Mouse (Mus musculus) thymus, postnatal 4 days (tissue): ENCODE measurements around the gene Ghitm.
"Not testable (repeated sequence)": the region's sequence is repeated elsewhere in the genome, so short reads cannot be mapped to it uniquely, and the experiment has no call there.

Experiments
- DNase-seq: peaks from one replicate; pipeline ENCODE4 v3.0.0; 2021

The Ghitm gene

GRCm38 (mm10) chr14:37135127-37135593 is at the start of gene Ghitm:
Ghitm (minus strand) TSS chr14:37135272.
- peak; percentile 96 for DNase-seq

GRCm38 (mm10) chr14:37184871-37185270 is 49.8 kb upstream of the Ghitm start:
- DNase-seq = no peak

- no peak for DNase-seq
Measured at GRCm38 (mm10) chr14:37174484-37174883, 39.4 kb upstream of the Ghitm start.

- peak; percentile 7 for DNase-seq
Measured at GRCm38 (mm10) chr14:37165266-37165926, 30.3 kb upstream of the Ghitm start.

- DNase-seq = no peak
Measured at GRCm38 (mm10) chr14:37164392-37165032, 29.4 kb upstream of the Ghitm start.

- no peak for DNase-seq
Measured at GRCm38 (mm10) chr14:37163277-37163956, 28.3 kb upstream of the Ghitm start.

GRCm38 (mm10) chr14:37154391-37154790 is 19.3 kb upstream of the Ghitm start:
- no peak for DNase-seq

GRCm38 (mm10) chr14:37139051-37139710 is 4.1 kb upstream of the Ghitm start:
- no peak for DNase-seq

- DNase-seq = not testable (repeated sequence)
Measured at GRCm38 (mm10) chr14:37137596-37137995, 2.5 kb upstream of the Ghitm start.

GRCm38 (mm10) chr14:37136110-37136509 is 1.0 kb upstream of the Ghitm start:
- no peak for DNase-seq

- DNase-seq = peak; percentile 16
Measured at GRCm38 (mm10) chr14:37135671-37136070, 599 bp upstream of the Ghitm start.

GRCm38 (mm10) chr14:37134304-37135126 is 557 bp downstream of the Ghitm start:
- no peak for DNase-seq

GRCm38 (mm10) chr14:37127652-37128051 is 7.4 kb downstream of the Ghitm start:
- DNase-seq = peak; percentile 57

- DNase-seq = no peak
Measured at GRCm38 (mm10) chr14:37119233-37119632, 15.8 kb downstream of the Ghitm start.

GRCm38 (mm10) chr14:37113922-37114321 is 21.1 kb downstream of the Ghitm start, which contains the start of gene 2610528A11Rik:
2610528A11Rik (minus strand) TSS chr14:37114022.
- DNase-seq = no peak

GRCm38 (mm10) chr14:37112931-37113330 is 22.1 kb downstream of the Ghitm start:
- no peak for DNase-seq

GRCm38 (mm10) chr14:37111371-37111770 is 23.7 kb downstream of the Ghitm start:
- DNase-seq = no peak

- no peak for DNase-seq
Measured at GRCm38 (mm10) chr14:37110456-37110855, 24.6 kb downstream of the Ghitm start.

GRCm38 (mm10) chr14:37109975-37110374 is 25.1 kb downstream of the Ghitm start:
- no peak for DNase-seq

- no peak for DNase-seq
Measured at GRCm38 (mm10) chr14:37109460-37109859, 25.6 kb downstream of the Ghitm start.

GRCm38 (mm10) chr14:37105846-37106245 is 29.2 kb downstream of the Ghitm start:
- DNase-seq = no peak

GRCm38 (mm10) chr14:37104747-37105146 is 30.3 kb downstream of the Ghitm start:
- DNase-seq = no peak
